ENCODE assay signal across 10 mouse cellular contexts in the genomic region with DNA sequence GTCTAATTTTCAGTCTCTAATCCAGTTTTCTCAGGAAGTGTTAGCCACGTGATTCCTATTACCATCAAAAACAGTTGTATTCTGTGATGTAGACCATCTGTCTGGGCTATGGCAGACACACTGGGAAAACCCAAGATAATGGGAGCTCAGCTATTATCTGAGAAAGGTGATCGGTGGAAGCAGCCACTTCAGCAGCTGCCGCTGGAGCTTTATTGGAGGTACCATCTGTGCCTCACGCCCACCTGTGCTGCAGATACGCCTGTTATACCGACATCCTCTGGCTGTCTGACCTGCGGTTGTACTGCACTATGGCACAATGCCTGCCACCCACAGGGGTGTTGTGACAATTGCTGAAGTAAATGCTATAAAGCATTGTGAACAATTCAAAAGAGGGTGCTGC. TPM values are rescaled to one million over a fixed set of nuclear protein-coding genes. Genes with fewer than 3 reads are reported as not detected.
DNase-seq lines count a peak whose midpoint lies in the region; ATAC-seq lines count a peak whose summit lies in the region.
"Had no signal": no experiment of that assay in that cellular context is flagged by ENCODE, and none has a peak within 500 bp of the region (broad histone marks: within the 10 kb centered on the region; RNA-seq: fewer than 3 reads in every experiment).

No protein-coding gene starts in this region.

- peaks cover 10% of the 10 kb centered on the region; the same call in 1 of the 2 replicates for H3K4me1 ChIP-seq in embryonic facial prominence, embryonic 10.5 days
- no peaks in the 10 kb centered on the region for H3K4me1 ChIP-seq in hindbrain, embryonic 16.5 days (ENCODE audit: control insufficient read depth, insufficient read depth, low read depth, low read length)

- 56% methylated on average over 7 of the region's 7 CpGs for WGBS in embryonic facial prominence, embryonic 10.5 days
- WGBS in hindbrain, embryonic 16.5 days = 45% methylated on average over 7 of the region's 7 CpGs

- peak; percentile 15 to 28 for DNase-seq in cerebellum, postnatal 25 days
- no peak for DNase-seq in cerebellum, adult 9-10 months
- peak; percentile 29 for DNase-seq in embryonic facial prominence, embryonic 10.5 days (ENCODE audit: low spot score)
- peak; percentile 35 to 37 for DNase-seq in left cerebral cortex, postnatal 36 days (ENCODE audit: low spot score in 2 of 2)
- DNase-seq in MN1 (ENCODE audit: low spot score) = no peak
- no peak for DNase-seq in testis, postnatal 10 days (ENCODE audit: low spot score)
- DNase-seq in testis, postnatal 14 days (ENCODE audit: low spot score) = no peak

- H3K9ac ChIP-seq in hindbrain, embryonic 16.5 days (ENCODE audit: low read depth, low read length) = no peak overlapping the region
- H3K9ac ChIP-seq: heart, embryonic 13.5 days had no signal

- no peak overlapping the region for H3K4me2 ChIP-seq in hindbrain, embryonic 16.5 days (ENCODE audit: low read length)
- H3K4me2 ChIP-seq: heart, embryonic 13.5 days had no signal

- peak; percentile 79 for ATAC-seq in hindbrain, embryonic 16.5 days
- ATAC-seq: Patski had no signal

- no peaks in the 10 kb centered on the region for H3K36me3 ChIP-seq in embryonic facial prominence, embryonic 10.5 days (replicated peaks)
- no peaks in the 10 kb centered on the region for H3K36me3 ChIP-seq in hindbrain, embryonic 16.5 days (ENCODE audit: control insufficient read depth, insufficient read depth, low read length)
- H3K36me3 ChIP-seq: heart, embryonic 13.5 days had no signal

- no peaks in the 10 kb centered on the region for H3K9me3 ChIP-seq in embryonic facial prominence, embryonic 10.5 days
- no peaks in the 10 kb centered on the region for H3K9me3 ChIP-seq in hindbrain, embryonic 16.5 days (ENCODE audit: control insufficient read depth, low read length)
- H3K9me3 ChIP-seq: heart, embryonic 13.5 days had no signal

- intact Hi-C loops in left cerebral cortex, postnatal 36 days (cut with DNase I) = no loop called here

- H3K4me3 ChIP-seq in embryonic facial prominence, embryonic 10.5 days = no peak overlapping the region
- no peak overlapping the region for H3K4me3 ChIP-seq in hindbrain, embryonic 16.5 days (ENCODE audit: low read length)
- H3K4me3 ChIP-seq: heart, embryonic 13.5 days had no signal

- no peak overlapping the region for H3K27ac ChIP-seq in embryonic facial prominence, embryonic 10.5 days (replicated peaks)
- no peak overlapping the region for H3K27ac ChIP-seq in hindbrain, embryonic 16.5 days (ENCODE audit: low read depth, low read length)
- H3K27ac ChIP-seq: heart, embryonic 13.5 days had no signal

- 0 out of 2 replicates have a peak, but pooled peaks cover 4% of the 10 kb centered on the region for H3K27me3 ChIP-seq in embryonic facial prominence, embryonic 10.5 days (replicated peaks; ENCODE audit: low read depth, poor library complexity, severe bottlenecking)
- no peaks in the 10 kb centered on the region for H3K27me3 ChIP-seq in hindbrain, embryonic 16.5 days (replicated peaks; ENCODE audit: control insufficient read depth, insufficient read depth, low read length)
- H3K27me3 ChIP-seq: heart, embryonic 13.5 days; Patski had no signal

RNA-seq across cellular contexts. Expression of gene Nab1, which starts 23.7 kb away (rescaled TPM):
- 4.5 TPM in 2 replicates for polyA plus RNA-seq in embryonic facial prominence, embryonic 10.5 days (2016; fragmentation: Nextera tagmentation; extraction: Ambion mirVana)
- 8.0 and 9.0 TPM in 2 replicates for polyA plus RNA-seq in hindbrain, embryonic 16.5 days (2015; fragmentation: Nextera tagmentation; extraction: Ambion mirVana)
- total RNA-seq in left cerebral cortex, postnatal 36 days (2021) = 10 to 100 TPM; 29.8 to 31.4 TPM

Comparison
In these comparisons a context has a peak if more than half of its experiments do, and no peak if none do; other contexts are left out.
1. DNase-seq: peak in cerebellum, postnatal 25 days (2 of 2), embryonic facial prominence, embryonic 10.5 days (single experiment) and left cerebral cortex, postnatal 36 days (2 of 2); none in cerebellum, adult 9-10 months (single experiment), MN1 (single experiment), testis, postnatal 10 days (single experiment) and testis, postnatal 14 days (single experiment).